Mouse (Mus musculus) kidney, adult 10 weeks (tissue): ENCODE results near the gene Selenos. TPM values are rescaled to one million over a fixed set of nuclear protein-coding genes. Genes with fewer than 3 reads are reported as not detected.

Experiments
- polyA plus RNA-seq: library from polyadenylated mRNA; stranded (reverse); fragments of 350-450 nt; fragmentation: Illumina TruSeq; extraction: RNeasy Lipid Tissue Mini Kit (QIAGEN cat#74804); gene quantifications from one replicate; pipeline ENCODE4 v1.2.3, GENCODE M21; 2014; ENCODE audit warnings: low read depth, low replicate concordance

The Selenos gene
- polyA plus RNA-seq, result 103 TPM

DNA sequence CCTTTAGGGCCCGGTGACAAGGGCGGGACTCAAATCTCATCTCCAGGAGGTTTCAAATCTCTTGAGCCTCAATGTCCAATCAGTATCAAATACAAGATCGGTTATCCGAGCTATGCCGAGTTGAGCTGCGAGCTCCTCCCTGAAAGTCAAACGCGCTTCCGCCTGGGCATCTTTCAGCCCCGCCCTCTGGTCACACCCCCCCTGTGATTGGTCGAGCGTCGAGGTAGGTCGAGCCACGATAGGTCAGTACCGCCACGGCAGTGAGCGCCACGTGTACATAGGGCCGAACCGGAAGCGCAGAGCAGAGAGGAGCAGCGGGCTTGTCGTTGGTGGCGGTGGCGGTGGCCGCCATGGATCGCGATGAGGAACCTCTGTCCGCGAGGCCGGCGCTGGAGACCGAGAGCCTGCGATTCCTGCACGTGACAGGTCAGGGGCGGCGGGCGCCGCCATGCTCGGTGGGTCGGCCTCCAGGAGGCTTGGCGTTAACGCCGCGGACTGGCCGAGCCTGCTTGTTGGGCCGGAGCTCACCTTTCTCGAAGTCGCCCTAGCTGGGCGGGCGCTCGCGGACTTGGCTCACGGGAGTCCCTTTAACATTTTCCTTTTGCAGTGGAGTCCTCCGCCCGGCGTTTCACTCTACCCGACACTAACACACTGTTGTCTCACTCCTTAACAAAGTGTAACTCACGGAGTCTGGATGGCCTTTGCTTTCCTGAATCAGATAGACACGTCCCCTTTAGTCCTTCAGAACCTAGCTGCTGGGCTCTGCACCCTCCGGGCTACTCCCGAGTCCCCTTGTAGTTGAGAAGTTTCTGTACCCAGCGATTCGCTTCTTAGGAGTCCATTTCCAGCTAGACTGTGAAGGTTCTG is at the start of gene Selenos:
Gene Selenos (plus strand): TSS at position 286 of the 867 bp plus-strand sequence.

DNA sequence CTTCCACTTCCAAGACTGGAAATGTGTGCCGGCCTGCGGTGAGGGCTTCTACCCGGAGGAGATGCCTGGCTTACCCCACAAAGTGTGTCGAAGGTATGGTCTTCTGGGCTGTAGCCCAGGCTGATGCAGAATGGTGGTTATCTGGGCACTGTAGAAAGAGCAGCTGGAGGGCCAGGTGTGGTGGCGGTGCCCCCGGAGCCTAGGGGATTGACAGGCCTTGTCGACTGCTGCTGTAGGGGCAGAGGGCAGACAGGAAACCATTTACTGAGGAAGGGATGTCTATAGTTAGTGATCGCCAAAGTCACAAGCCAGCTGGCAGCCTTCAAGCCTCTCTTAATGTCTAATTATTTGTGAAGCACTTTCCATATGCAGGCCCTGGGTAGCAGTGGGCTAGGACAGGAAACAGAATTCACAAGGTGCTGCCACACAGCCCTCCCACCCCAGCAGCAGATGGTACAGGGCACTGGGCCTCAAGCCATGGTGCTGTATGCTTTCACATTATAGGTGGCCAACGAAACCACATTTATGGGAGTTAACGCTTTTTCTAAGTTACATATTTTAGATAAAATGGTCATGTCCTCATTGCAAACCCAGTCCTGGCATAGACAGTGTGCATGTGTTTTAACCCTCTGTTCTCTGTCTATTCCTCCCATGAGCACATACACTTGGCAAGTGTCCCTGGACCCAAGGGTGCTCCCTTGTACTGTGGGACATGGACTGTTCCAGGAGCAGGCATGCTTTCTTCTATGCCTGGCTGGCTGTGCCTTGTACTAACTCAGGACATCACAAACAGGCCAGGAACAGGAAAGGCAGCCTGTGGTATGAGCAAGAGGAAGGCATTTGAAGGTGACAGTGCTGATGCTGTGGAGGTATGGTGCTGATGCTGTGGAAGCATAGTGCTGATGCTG is 35.6 kb upstream of the Selenos start, which contains the start of gene Gm45213:
Gene Gm45213 (plus strand): TSS at position 51 of the 908 bp plus-strand sequence.

DNA sequence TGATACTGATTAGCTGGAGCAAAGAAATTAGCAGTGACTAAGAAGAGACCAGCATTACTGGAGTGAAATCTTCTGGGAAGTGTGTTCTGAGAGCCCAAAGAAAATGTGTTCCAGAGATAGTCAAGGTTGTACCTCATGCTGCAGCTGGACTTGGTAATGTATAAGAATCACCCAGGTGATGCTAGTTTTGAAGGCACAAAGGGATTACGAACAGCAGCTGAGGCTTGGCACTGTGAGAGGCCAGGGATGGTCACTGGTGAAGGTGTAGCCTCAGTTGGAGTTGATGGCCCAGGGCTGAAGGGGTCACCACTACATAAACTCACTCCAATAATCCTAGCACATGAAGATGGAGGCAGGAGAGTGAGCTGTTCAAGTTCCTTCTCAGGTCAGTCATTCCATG is 20.7 kb upstream of the Selenos start, which contains the start of gene Snrpa1:
Gene Snrpa1 (plus strand): TSS at position 301 of the 400 bp plus-strand sequence.

DNA sequence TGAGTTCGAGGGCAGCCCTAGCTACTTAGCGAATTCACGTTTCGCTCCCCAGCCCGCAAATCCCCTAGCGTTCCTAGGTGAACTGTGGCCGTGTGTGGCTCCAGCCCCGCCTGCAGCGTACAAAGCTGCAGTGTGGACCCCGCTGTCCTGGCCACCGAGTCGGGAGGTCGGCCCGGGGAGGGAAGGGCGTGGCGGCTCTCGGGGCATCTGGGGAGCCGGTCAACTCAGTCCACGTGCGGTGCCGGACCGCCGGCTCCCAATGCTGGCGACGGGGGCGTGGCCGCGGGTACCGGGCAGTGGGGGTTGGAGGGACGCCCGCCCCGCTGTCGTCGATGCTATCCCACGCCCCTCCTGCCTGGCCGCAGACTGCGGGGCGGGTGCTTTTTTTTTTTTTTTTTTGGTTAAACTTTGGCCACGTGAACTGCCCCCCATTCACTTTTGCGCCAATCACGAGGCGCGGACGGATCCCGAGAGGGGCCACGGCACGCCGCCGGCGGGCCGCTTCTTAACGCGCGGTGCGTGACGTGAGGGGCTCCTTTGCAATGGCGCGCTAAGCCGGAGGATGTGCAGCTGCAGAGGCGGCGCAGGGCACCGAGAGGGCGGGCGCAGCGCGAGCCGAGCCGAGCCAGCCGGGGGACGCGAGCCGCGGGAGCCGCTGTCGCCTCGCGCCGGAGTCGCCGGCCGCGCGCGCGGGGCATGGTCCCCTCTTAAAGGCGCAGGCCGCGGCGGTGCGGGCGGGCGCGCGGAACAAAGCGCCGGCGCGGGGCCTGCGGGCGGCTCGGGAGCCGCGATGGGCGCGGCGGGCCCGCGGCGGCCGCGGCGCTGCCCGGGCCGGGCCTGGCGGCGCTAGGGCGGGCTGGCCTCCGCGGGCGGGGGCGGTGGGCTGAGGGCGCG is 29.8 kb downstream of the Selenos start, which contains the start of gene Chsy1:
Gene Chsy1 (plus strand): TSS at position 555 of the 894 bp plus-strand sequence.

Other genes starting within 250 kb of the Selenos start
- gene Pcsk6, start 217.9 kb upstream of the Selenos start, polyA plus RNA-seq, result 7.5 TPM
- not detected for gene Gm45213, start 36.0 kb upstream of the Selenos start, polyA plus RNA-seq
- gene Snrpa1, start 20.6 kb upstream of the Selenos start, polyA plus RNA-seq, result 36.2 TPM
- 7.9 TPM for gene Chsy1, start 29.9 kb downstream of the Selenos start, polyA plus RNA-seq